Mouse (Mus musculus) spleen, postnatal 36 days (tissue): ENCODE results near the gene Lrrc41.

Experiments
- DNase-seq, 2 experiments: peaks; one replicate each; pipeline ENCODE4 v3.0.0; 2022; ENCODE audit warnings: low spot score in 2 of 2, mixed read lengths in 1 of 2

Lrrc41 gene

DNA sequence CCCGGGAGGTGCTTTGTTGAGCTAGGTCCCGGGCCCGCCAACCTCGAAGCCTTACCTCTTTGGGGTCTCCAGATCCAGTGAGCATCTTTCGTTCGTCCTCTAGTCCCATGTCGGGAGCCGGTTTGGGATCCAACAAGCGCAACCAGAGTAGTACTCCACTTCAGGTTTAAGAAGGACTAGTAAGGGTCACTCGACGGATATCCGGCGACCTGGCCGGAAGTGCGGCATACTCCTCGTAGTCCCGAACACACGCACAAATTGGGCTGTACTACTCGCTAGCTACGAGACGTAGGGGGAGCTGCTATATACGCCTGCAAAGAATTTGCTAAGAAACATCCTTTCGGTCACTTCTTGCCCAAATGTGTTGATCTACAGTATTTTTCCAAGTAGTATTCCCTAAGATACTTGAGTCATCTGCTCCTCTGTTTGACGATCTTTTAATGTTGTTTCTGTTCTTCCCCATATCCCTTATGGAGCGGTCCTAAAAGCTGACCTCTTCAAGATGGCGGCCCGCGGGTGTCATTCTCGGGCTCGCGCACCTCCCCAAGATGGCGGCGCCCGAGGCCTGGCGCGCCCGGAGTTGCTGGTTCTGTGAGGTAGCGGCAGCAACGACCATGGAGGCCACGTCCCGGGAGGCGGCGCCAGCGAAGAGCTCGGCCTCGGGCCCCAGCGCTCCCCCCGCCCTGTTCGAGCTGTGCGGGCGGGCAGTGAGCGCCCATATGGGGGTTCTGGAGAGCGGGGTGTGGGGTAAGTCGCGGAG is at the start of gene Lrrc41, which contains the start of gene Uqcrh:
Gene Lrrc41 (plus strand): TSS at position 409 of the 760 bp plus-strand sequence.
Gene Uqcrh (minus strand): TSS at position 211 of the 760 bp plus-strand sequence.
- DNase-seq, result peak; percentile 91 to 95

DNA sequence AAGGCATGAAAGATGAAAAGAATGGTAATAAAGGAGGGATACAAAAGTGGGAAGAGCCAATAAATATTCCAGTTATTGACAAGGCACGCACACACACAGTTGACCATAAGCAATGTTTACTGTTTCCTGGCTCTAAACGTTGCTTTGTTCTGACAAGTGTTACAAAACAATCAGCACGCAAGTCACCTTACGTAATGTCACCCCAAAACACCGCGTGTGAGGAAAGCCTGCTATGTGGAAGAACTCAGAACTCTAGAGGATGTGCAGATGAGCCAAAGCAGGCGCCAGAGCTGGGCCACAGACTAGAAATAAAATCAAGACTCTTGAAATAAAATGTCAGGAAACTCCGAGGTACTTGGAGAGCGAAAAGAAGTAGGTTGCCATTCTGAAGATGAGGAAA is 42.2 kb upstream of the Lrrc41 start:
- no peak for DNase-seq

DNA sequence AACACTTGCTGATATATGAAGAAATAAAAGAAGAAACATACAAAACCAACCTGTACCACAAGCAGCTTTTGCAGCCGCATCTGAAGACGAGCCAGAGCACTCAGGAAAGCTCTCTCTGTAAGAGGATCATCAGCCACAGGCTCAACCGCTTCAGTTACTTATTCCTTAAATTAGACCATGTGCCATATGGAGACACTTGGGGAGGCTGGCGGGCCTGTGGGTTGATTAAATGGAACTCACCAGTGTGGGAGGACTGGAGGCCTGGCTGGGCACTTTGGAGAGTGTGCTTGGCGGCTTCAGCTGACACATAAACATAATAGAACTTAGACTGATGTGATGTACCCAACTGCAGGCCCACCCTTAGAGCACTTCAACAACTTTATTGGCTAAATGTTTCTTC is 41.7 kb upstream of the Lrrc41 start:
- DNase-seq, result no peak

DNA sequence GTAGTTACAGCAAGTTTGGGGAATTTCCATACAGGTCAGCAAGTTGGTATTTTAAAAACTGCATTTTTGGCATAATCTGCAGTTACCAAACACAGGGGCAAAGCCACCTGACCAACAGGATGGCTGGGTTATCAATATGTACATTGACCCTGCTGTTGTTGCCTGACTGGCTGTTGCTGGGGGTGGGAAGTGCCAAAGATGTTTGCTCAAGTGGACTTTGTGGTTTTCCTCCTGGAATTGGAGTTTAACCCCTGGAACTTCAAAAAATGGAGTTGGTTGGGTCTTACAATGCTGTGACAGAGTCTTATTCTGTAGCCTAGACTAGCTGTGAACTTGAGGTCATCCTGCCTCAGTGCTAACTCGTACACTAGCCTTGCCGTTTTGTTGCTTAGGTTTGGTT is 34.6 kb upstream of the Lrrc41 start:
- no peak for DNase-seq

DNA sequence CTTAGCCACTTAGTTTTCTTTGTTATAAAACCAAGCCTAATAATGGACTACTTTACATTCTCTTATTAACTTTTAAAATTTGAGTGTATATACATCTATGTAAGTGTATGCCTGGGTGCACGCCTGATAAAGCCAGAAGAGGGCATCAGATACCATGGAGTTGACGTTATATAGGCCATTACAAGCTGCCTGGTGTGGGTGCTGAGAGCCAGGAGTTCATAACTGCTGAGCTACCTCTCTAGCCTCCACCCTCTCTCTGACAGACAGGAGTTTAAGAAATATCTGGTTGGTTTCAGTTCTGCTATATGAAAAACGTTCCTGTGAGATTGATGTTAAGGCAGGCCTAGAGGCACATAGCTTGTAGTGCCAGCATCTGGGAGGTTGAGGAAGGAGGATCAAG is 32.9 kb upstream of the Lrrc41 start:
- no peak for DNase-seq

DNA sequence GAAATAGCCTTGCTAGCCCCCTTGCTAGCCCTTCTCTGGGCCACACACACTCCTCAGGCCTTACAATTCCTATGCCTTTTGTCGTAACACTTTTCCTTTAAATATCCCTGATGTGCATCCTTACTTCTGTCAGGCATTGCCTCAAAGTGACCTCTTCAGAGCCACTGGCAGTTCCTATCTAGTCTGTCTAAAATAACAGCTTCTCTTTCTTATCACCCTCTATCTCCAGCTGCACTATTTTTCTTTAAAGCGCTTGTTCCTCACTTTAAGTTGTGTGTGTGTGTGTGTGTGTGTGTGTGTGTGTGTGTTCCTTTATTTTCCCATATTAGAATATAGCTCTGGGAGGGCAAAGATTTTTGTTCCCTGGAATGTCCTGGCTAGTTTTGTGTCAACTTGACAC is 28.5 kb upstream of the Lrrc41 start:
- no peak for DNase-seq

DNA sequence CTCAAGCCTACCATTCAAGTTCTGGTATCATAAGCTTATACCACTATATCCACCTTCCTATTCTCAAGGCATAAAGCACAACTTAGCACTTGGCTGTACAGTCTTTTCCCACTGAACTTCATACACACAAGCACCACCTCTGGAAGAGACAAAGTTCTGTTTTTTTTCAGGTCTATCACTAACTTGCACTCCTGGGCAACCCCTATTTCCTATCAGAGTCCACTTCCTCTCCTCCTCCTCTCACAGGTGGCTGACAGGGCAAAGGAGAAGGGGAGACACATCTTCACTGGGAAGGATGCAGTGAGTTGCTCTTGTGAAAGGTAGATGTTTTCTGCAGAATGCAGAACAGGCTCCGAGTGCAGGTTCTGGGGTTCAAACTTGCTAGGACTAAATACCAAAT is 27.4 kb upstream of the Lrrc41 start:
- DNase-seq, result no peak

DNA sequence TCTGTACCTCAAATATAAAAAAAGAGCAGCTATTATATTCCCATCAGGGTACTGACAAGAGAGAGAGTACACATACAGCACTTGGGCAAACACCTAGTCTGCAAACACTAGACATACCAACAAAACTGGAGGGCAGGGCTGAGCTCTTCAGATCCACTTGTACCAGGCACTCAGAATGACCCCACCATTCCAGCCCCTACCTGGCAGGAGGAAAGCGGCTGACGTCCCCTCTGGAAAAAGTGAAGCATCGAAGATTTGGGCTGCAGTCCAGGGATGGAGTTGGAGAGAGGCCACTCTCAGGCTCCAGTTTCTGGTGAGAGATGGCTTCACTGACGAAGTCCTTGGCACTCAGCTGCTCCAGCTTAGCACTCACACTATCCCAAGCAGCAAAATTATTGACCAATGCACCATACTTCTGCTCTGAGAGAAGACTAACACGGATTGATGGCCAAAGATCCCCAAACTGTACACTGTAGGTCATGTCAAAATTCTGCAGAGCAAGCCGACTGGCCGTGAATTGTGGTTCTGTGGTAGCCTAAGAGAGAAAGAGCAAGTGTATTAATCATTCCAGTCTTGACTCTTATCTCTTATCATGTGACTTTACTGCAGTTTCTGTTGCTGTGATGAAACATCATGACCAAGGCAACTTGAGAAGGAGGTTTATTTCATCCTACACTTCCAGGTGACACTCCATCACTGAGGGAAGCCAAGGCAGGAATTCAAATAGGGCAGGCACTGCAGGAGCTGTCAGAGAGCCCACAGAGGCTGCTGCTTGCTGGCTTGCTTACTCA is 26.7 kb upstream of the Lrrc41 start:
- no peak for DNase-seq

DNA sequence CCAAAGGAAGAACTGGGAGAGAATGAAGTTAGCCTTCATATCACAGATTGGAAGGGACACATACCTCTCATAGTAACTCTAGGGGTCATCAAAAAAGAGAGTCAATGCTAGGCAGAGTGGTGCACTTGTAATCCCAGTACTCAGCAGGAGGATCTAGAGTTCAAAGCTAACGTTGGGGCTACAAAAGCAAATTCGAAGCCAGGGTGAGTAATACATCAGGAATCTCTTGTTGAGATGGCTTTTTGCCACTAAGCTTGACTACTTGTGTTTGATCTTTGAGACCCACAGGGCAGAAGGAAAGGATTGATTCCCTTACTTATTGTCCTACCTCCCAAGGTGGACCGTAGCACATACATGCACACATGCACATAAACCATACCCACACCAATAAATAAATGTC is 25.9 kb upstream of the Lrrc41 start:
- DNase-seq, result no peak

DNA sequence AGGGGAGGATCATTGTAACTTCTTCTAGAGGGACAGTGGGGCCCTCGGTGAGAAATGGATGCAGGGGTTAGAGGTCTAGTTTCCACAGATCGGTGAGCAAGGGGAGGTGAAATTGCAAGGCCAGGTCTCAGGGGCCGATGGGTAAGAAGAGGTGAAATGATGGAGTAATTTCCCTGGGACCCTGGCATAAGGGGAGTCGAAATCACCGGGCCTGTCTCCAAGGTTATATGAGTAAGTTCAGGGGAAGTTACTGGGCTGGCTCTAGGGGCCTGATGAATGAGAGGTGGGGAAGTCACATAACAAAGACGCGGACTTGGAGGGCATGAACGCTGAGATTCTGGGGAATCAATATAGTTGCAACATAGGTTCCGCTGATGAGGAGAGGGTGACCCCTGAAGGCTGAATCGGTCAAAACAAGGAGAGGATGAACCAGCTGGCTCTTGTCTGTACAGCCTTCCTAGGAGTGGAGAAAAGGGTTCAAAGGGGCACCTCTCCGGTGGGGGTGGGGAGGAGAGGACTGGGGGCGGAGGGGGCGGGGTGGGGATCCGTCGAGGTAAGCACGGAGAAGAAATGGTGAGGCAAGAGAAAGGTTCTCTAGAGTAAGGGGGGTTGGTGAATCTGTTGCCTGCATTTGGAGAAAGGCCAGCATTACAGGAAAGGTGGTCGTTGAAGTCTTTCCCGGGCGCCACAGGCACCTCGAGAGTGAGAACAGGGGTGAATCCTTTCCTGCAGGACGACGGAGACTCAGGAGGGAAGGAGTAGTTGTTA is 22.4 kb upstream of the Lrrc41 start:
- peak; percentile 46 to 58 for DNase-seq

DNA sequence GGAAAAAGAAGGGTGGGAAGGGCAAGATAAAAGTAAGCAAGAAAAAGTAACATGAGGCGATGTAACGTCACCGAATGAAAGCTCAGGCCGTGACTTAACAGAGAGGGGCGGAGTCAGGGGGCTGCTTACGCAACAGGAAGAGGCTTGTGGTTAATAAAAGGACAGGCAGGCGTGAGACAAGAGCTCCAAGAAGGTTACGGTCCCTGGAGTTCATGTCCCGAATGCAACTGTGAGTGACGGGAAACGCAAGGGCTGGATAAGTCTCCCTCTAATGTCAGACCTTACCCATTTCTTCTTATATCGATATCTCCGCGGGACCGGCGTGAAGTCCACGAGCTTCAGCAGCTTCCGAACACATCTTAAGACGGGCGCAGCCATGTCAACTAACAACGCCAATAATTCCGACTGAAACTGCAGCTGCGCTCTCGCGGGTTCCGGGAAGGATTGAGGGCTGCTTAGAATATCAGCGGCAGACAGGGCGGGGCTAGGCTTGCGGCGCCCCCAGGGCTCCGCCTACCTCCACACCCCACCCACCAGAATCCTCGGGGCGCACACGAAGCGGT is 21.6 kb upstream of the Lrrc41 start, which contains the start of gene Nsun4:
Gene Nsun4 (minus strand): TSS at position 478 of the 563 bp plus-strand sequence.
- DNase-seq, result peak; percentile 89 to 90

DNA sequence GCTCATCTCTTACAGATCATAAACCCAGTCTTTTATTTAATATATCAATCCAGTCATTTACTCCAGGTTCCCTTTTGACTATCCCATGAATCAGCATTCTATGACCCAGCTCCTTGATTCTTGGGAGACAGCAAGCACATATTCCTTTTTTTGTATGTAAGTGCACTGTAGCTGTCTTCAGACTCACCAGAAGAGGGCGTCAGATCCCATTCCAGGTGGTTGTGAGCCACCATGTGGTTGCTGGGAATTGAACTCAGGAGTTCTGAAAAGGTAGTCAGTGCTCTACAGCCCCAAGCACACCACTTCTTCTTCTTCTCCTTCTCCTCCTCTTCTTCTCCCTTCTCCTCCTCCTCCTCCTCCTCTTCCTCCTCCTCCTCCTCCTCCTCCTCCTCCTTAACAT is 17.5 kb upstream of the Lrrc41 start:
- no peak for DNase-seq

DNA sequence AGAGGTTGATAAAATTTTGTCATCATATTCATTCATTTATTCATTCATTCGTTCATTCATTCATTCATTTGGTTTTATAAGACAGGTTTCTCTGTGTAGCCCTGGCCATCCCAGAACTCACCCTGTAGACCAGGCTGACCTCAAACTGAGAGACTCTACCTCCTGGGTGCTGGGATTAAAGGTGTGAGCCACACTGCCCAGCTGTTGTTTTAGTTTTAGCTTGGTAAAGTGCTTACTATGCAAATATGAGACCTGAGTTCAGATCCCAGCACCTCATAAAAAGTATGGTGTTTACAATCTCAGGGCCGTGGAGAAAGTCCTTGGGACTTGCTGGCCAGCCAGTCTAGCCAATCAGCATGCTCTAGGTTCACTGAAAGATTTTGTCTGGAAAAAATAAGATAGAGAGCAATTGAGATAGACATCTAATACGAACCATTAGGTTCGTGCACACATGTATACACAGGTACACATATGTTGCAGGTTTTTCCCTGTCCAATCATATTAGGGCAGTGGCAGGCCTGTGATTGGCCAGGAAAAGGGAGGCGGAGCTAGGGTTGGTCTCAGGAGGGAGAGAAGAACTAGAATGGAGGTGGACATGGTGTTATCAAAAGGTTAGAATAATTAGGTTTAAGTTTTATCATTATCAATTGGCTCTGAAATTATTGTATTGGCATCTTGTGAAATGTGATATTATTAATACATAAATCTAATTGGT is 15.9 kb upstream of the Lrrc41 start:
- no peak for DNase-seq

DNA sequence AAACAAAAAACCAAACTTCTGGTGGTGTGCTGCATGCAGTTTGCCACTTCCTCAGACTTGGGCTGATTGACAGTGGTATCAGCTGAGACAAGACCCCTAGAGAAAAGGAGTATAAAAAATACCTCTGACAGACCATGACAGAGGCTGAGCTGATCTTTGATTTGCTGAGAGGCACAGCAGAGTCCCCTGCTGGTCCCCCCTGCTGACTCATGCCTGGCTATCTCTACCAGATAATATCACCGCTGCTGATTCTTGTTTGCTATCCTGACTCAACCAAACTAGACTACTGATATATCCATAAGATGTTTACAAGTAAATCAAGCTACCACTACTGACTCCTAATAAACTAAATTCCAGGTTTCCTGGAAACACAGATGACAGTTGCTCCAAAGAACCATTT is 11.2 kb upstream of the Lrrc41 start:
- DNase-seq, result no peak

DNA sequence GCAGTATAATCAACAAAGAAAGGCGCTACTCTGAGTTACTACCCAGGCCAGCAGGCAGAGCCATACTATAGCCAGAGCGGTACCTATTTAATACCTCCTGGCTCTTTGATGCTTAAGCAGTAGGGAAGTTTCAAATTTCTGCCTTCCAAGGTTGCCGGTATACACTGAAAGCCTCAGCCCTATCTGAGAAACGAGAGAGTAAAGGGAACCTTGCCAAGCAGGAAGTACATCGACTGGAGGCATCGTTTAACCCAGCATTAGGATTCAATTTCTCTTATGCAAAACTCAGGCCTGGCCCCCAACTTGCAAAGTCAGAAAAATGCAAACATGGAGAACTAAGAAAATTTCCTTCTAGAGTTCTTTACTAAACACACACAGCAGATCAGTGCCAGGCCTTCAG is 5.0 kb upstream of the Lrrc41 start:
- DNase-seq, result no peak

DNA sequence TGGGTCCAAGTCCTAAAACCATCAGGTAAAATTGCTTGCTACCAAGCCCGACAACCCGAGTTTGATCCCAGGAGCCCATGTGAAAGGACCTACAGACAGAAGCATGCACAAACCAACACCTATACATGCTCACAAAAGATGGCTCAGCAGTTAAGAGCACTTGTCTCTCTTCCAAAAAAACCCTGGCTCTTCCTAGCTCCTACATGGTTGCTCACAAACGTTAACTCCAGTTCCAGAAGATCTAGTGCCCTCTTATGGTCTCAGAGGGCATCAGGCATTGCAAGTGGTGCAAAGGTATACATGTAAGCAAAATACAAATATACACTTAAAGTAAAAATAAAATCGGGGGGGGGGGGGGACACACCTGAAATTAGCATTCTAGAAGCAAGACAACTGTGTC is 1.9 kb upstream of the Lrrc41 start:
- DNase-seq, result no peak

DNA sequence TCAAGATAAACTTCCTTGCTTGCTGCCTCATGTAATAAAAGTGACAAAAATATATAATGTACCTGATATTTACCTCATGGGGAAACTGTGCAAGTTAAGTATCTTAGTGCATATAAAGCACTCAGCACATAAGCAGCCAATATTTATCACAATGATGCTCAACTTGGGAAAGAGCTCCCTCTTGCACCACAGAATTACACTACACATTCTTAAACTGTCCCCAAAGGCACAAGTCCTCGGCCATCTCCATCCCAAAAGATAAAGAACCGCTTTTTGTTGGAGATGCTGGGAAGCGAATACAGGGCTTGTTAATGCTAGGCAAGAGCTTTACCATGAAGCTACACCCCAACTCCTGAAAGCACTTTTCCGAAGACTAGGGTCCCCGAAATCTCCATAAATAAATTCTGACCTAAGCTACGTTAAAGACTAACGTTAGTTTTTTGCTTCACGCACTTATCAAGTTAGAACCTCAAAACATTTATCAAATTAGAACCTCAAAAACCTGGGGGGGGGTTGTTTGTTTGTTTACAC is 859 bp upstream of the Lrrc41 start:
- DNase-seq, result peak in 1 of 2 experiments; percentile 9

DNA sequence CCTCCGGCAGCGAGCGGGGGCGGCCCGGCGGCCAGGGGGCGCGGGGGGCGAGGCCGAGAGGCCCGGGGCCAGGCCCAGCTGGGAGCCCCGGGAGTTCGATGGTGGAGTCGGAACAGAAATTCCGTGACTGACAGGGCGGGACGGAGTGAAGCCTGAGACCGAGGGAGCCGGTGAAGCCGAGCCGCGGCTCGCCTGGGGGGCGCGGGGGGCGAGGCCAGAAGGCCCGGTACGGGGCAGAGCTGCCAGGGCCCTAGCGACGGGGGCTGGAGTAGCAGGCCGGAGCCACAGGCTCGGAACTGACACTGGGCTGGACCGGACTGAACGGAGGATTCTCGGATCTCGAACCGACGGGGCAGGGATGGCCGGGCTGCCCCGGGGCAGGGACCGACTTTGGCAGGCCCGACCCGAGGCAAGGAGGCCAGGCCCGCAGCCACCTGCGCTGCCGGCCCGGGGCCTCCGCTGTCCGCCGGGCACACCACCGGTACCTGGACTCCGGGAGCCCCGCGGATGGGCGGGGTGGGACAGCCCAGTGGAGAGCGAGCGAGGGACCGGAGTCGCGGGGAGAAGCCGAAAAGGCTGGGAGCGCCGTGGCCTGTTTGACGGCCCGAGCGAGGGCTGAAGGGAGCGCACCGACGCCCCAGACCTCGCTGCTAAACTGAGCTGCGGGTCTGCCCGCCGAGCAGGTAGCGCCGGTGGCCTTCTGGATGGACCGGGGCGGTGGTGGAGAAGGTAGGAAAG is 731 bp downstream of the Lrrc41 start:
- DNase-seq, result peak; percentile 59 to 62

DNA sequence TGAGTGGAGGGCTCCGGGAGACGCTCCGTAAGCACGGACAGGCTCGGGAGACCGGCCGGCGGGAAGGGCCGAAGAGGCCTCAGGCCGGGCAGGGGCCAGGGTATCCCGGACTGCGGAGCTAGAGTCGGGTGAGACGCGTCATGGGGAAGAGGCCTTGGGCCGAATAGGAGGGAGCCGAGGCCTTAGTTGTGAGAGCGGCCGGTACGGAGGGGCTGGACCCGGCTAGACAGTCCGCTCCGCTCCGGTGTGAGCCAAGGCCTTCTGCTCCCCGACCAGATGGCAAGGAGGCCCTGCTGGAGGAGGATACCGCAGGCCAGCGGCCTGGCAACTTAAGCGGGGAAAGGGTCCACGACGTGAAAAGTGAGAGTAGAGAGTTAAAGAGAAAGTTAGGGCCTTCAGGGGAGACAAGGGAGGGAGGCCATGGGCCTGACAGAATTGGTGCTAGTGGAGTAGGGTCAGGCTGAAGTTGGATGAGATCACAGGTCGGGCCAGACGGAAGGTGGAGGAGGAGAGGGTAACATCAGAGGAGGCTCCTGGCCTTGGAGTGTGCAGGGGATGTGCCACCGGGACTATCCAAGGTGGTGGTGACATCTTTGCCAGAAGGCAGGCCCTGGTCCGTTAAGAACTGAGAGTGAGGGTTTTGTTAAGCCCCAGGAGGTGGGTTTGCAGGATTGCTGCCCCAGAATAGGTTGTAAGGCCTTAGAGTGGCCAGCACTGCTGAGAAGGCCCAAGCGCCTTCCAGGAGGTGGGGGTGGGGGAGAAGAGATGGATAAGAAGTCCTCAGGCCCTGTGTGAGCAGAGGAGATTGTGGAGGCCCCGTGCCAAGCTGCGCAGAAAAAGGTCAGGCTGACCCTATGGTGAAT is 1.5 kb downstream of the Lrrc41 start:
- DNase-seq, result peak; percentile 16 to 17
